Mouse (Mus musculus) bone marrow, adult 2 months (tissue): ENCODE measurements at regions not wholly inside any gene's neighbourhood (a gene's known extent, or its start where the extent isn't known, plus 50 kb on each side); places are given as distances from the start of the nearest gene placed in this dataset.

Source experiments
- CTCF ChIP-seq: fragments of 200-500 bp; IDR thresholded peaks from 2 replicates; pipeline ENCODE4 v1.5.1; 2011; ENCODE audit warnings: low read length, control low read depth; ENCODE audit not compliant: control insufficient read depth, insufficient read depth
- POLR2A ChIP-seq: fragments of 200-500 bp; IDR thresholded peaks from 2 replicates; pipeline ENCODE4 v1.6.1; 2011; ENCODE audit warnings: low read depth, mild to moderate bottlenecking, control low read depth, low read length, borderline replicate concordance; ENCODE audit not compliant: control insufficient read depth

- TF ChIP-seq CTCF = no peak
- no peak for TF ChIP-seq POLR2A
These were observed 299.0 kb upstream of the Itga1 start for GRCm38 (mm10) chr13:115400706-115401215.
